Mouse (Mus musculus) neural tube, embryonic 11.5 days (tissue): ENCODE results near the gene Klhl21. TPM values are rescaled to one million over a fixed set of nuclear protein-coding genes. Genes with fewer than 3 reads are reported as not detected.

Experiments
- ATAC-seq: fragments of 200-750 bp; cut with Nextera tagmentation; 2 replicates; pipeline ENCODE4 v1.8.0; 2017; ENCODE audit warnings: moderate number of reproducible peaks, mild to moderate bottlenecking, moderate TSS enrichment, moderate library complexity; ENCODE audit not compliant: insufficient read depth, low FRiP score, low TSS enrichment
- DNase-seq: peaks from one replicate; pipeline ENCODE4 v3.0.0-alpha.2; 2015; ENCODE audit warnings: low spot score
- H3K27ac ChIP-seq: fragments of 300-500 bp; sonication (generic); 2 replicates; pipeline ENCODE4 v1.5.1; 2014; ENCODE audit warnings: low read depth, mild to moderate bottlenecking, low read length
- H3K27me3 ChIP-seq: fragments of 300-500 bp; sonication (generic); 2 replicates; pipeline ENCODE4 v1.6.1; 2014; ENCODE audit warnings: mild to moderate bottlenecking, low read length, mixed read lengths; ENCODE audit not compliant: control insufficient read depth, insufficient read depth
- H3K36me3 ChIP-seq: fragments of 300-500 bp; sonication (generic); 2 replicates; pipeline ENCODE4 v1.6.1; 2014; ENCODE audit warnings: mild to moderate bottlenecking, low read length, moderate library complexity, mixed read lengths; ENCODE audit not compliant: control insufficient read depth, insufficient read depth
- H3K4me1 ChIP-seq: fragments of 300-500 bp; sonication (generic); 2 replicates; pipeline ENCODE4 v1.6.1; 2014; ENCODE audit warnings: low read length, mixed read lengths; ENCODE audit not compliant: control insufficient read depth, insufficient read depth
- H3K4me2 ChIP-seq: fragments of 300-500 bp; sonication (generic); 2 replicates; pipeline ENCODE4 v1.6.1; 2014; ENCODE audit warnings: low read depth, mild to moderate bottlenecking, moderate library complexity
- H3K4me3 ChIP-seq: fragments of 300-500 bp; sonication (generic); 2 replicates; pipeline ENCODE4 v1.5.1; 2014; ENCODE audit warnings: low read depth, low read length
- H3K9ac ChIP-seq: fragments of 300-500 bp; sonication (generic); 2 replicates; pipeline ENCODE4 v1.6.1; 2014; ENCODE audit warnings: mild to moderate bottlenecking, low read length
- H3K9me3 ChIP-seq: fragments of 300-500 bp; sonication (generic); 2 replicates; pipeline ENCODE4 v1.6.1; 2016; ENCODE audit warnings: low read length; ENCODE audit not compliant: control insufficient read depth
- WGBS: fragments of 180-500 bp; shearing (Covaris S2); extraction: QIAGEN DNeasy Blood & Tissue Kit; methylation state at CpG from one replicate; pipeline ENCODE4 v1.1.7; 2014; 5-methylcytosine and 5-hydroxymethylcytosine counted together
- polyA plus RNA-seq: library from polyadenylated mRNA; unstranded; fragments of >200 nt; fragmentation: Nextera tagmentation; extraction: Ambion mirVana; gene quantifications from 2 replicates; pipeline ENCODE4 v1.2.1, GENCODE M21; 2014

The Klhl21 gene
- polyA plus RNA-seq, 1 experiment from 2014 or later, result 4.6 TPM

DNA sequence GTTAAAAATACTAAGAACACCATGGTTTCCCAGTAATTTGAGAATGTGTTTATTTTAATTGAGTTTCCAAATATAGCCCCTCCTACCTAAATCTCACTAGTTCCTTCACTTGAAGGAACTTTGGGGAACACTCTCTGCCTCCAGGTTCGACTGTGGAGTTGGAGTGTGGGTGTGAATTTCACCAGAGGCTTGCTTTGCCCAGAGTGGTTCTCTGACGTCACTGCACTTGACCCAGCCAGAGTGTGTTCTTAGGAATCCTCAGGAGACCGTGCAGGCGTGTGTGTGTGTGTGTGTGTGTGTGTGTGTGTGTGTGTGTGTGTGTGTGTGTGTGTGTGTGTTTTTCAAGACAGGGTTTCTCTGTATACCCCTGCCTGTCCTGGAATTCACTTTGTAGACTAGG, 7.7 kb upstream of the Klhl21 start:
- Histone ChIP-seq H3K4me2 (no peak overlapping the region), H3K27me3 (no peaks in the 10 kb centered on the region), H3K9ac (no peak overlapping the region), H3K27ac (no peak overlapping the region), H3K4me3 (no peak overlapping the region), H3K9me3 (no peaks in the 10 kb centered on the region), H3K36me3 (no peaks in the 10 kb centered on the region; the same call in 1 of the 2 replicates), H3K4me1 (0 out of 2 replicates have a peak, but pooled peaks cover 3% of the 10 kb centered on the region)
- DNase-seq (no peak), ATAC-seq (no peak)
- 68% methylated on average over 4 of the region's 4 CpGs for WGBS

DNA sequence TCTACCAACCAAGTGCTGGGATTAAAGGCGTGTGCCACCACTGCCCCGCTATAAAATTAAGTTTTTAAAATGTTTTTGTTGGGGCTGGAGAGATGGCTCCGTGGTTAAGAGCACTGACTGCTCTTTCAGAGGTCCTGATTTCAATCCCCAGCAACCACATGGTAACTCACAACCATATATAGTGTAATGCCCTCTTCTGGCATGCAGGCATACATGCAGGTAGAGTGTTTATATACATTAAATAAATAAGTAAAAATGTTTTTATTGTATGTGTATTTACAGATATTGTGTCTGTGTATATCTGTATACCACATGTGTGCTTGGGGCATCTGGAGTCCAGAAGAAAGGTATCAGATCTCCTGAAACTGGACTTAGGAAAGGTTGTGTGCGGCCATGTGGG, 7.3 kb upstream of the Klhl21 start:
- Histone ChIP-seq H3K27me3 (no peaks in the 10 kb centered on the region), H3K9me3 (no peaks in the 10 kb centered on the region), H3K4me2 (no peak overlapping the region), H3K4me1 (0 out of 2 replicates have a peak, but pooled peaks cover 3% of the 10 kb centered on the region), H3K36me3 (no peaks in the 10 kb centered on the region; the same call in 1 of the 2 replicates), H3K4me3 (no peak overlapping the region), H3K9ac (no peak overlapping the region), H3K27ac (no peak overlapping the region)
- no peak for DNase-seq
- 69% methylated on average over 4 of the region's 4 CpGs for WGBS
- ATAC-seq, result no peak

DNA sequence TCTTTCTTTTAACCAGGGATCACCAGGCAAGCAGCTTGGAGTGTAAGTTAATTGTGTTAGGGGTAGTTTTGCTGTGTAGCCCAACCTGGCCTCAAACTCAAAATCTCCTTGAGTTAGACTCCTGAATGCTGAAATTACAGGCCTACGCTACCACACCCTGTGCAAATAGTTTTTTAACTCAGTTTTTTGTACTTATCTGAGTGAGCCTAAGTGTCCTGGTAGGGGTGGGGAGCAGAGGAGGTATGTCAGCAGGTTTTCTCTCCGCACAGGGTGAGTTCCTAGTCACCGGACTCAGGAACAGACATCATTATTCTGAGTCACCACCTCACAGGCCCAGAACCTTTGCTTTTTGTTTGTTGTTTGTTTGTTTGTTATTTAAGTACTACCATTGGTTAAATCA, 6.5 kb upstream of the Klhl21 start:
- no peak overlapping the region for H3K4me2 ChIP-seq
- H3K27me3 ChIP-seq, result no peaks in the 10 kb centered on the region
- H3K4me1 ChIP-seq, result 0 out of 2 replicates have a peak, but pooled peaks cover under 1% of the 10 kb centered on the region
- H3K27ac ChIP-seq, result no peak overlapping the region
- no peak overlapping the region for H3K9ac ChIP-seq
- H3K9me3 ChIP-seq, result no peaks in the 10 kb centered on the region
- DNase-seq (no peak), ATAC-seq (no peak)
- H3K4me3 ChIP-seq, result no peak overlapping the region
- 91% methylated on average over 3 of the region's 3 CpGs for WGBS
- H3K36me3 ChIP-seq, result no peaks in the 10 kb centered on the region; the same call in 1 of the 2 replicates

DNA sequence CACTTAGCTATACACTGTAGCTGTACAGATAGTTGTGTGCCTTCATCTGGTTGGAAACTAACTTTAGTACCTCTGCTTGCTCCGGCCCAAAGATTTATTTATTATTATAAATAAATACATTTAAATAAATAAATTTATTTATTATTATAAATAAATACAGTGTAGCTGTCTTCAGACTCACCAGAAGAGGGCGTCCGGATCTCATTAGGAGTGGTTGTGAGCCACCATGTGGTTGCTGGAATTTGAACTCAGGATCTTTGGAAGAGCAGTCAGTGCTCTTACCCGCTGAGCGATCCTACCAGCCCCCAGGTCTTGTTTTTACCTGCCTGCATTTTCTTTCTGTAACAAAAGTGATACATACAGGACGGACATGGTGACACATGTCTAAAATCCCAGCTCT, 2.5 kb upstream of the Klhl21 start:
- DNase-seq (no peak), ATAC-seq (no peak)
- Histone ChIP-seq H3K4me1 (peaks cover 22% of the 10 kb centered on the region), H3K9ac (no peak overlapping the region), H3K36me3 (no peaks in the 10 kb centered on the region), H3K4me2 (no peak overlapping the region), H3K27ac (no peak overlapping the region), H3K27me3 (peaks cover 16% of the 10 kb centered on the region), H3K9me3 (no peaks in the 10 kb centered on the region), H3K4me3 (no peak overlapping the region)
- 82% methylated on average over 6 of the region's 6 CpGs for whole genome bisulfite sequencing

DNA sequence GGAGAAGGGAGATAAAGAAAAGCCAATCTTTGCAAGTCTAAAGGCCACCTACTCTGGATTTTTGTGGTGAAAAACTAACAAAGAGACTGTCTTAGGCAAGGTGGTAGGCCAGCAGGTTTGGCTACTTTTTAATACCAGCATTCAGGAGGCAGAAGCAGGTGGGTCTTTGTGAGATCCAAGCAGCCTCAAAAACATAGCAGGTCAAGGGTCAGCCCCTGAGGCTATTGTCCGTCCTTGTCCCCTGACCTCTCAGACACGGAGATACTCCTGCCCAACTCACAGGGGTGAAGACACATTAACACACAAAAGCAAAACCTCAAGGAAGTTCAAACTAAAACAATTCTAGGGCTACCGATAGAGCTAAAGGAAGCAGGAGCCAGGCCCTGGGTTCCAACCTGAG, 1.8 kb upstream of the Klhl21 start:
- DNase-seq, result no peak
- no peak overlapping the region for H3K9ac ChIP-seq
- no peaks in the 10 kb centered on the region for H3K36me3 ChIP-seq
- H3K4me3 ChIP-seq, result no peak overlapping the region
- H3K9me3 ChIP-seq, result no peaks in the 10 kb centered on the region
- 16% methylated on average over 3 of the region's 3 CpGs for WGBS
- peaks cover 16% of the 10 kb centered on the region for H3K27me3 ChIP-seq
- no peak overlapping the region for H3K27ac ChIP-seq
- no peak for ATAC-seq
- H3K4me2 ChIP-seq, result no peak overlapping the region
- H3K4me1 ChIP-seq, result peaks cover 22% of the 10 kb centered on the region

DNA sequence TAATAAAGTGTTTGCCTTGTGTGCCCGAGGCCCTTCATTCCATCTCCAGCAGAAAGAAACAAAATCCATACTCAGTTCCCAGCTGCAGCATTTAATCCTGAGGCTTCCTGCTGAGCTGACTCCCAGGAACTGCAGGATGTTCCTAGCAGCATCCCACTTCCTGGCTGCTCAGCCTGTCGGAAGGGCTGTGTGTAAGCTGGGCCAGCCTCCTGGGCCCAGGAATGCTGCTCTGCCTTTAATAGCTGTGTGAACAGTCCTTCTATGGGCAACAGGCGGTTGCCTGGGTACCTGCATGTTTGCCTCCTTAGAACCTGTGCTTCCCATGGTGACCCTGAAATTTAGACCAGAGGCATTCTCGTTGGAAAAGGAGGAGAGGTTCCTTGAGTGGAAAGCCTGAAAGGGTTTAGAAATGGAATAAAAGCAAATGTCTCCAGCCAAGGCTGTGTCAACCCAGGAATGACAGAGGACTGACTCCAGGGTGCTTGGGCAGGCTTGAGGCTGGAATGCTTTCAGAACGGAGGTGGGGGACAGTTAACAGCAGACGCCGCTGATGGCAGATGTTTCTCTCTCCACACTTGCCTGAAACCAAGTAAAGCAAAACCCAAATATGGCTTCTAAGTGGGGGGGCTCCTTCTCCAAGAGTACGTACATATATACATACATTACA, 989 bp upstream of the Klhl21 start:
- 8% methylated on average over 8 of the region's 8 CpGs for WGBS
- H3K4me3 ChIP-seq, result peak overlapping the region; percentile 72
- no peak for ATAC-seq
- no peak overlapping the region for H3K9ac ChIP-seq
- H3K27ac ChIP-seq, result no peak overlapping the region
- H3K4me2 ChIP-seq, result peak overlapping the region; percentile 100
- H3K36me3 ChIP-seq, result no peaks in the 10 kb centered on the region
- peaks cover 22% of the 10 kb centered on the region for H3K4me1 ChIP-seq
- no peak for DNase-seq
- H3K9me3 ChIP-seq, result no peaks in the 10 kb centered on the region
- H3K27me3 ChIP-seq, result peaks cover 16% of the 10 kb centered on the region

DNA sequence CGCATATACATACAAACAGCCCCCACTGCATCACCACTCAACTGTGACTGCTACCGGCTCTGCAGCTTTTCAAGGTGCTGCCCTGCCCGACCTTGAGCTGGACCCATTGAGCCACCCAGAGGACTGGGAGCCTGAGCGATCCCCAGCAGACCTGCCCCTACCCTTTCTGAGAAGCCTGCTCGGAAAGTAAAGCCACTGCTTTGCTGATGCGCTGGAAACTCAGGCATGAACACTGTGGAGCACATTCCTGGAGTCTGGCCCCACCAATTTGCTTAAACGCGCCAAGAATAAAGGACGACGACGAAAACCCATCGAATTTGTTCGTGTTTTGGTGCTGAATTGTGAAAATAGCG, 479 bp upstream of the Klhl21 start:
- Histone ChIP-seq H3K9ac (no peak overlapping the region), H3K9me3 (no peaks in the 10 kb centered on the region), H3K27me3 (peaks cover 16% of the 10 kb centered on the region), H3K4me1 (peaks cover 22% of the 10 kb centered on the region), H3K27ac (no peak overlapping the region), H3K4me2 (peak overlapping the region; percentile 100), H3K4me3 (peak overlapping the region; percentile 72), H3K36me3 (no peaks in the 10 kb centered on the region)
- ATAC-seq (no peak), DNase-seq (no peak)
- 1% methylated on average over 14 of the region's 14 CpGs for WGBS

DNA sequence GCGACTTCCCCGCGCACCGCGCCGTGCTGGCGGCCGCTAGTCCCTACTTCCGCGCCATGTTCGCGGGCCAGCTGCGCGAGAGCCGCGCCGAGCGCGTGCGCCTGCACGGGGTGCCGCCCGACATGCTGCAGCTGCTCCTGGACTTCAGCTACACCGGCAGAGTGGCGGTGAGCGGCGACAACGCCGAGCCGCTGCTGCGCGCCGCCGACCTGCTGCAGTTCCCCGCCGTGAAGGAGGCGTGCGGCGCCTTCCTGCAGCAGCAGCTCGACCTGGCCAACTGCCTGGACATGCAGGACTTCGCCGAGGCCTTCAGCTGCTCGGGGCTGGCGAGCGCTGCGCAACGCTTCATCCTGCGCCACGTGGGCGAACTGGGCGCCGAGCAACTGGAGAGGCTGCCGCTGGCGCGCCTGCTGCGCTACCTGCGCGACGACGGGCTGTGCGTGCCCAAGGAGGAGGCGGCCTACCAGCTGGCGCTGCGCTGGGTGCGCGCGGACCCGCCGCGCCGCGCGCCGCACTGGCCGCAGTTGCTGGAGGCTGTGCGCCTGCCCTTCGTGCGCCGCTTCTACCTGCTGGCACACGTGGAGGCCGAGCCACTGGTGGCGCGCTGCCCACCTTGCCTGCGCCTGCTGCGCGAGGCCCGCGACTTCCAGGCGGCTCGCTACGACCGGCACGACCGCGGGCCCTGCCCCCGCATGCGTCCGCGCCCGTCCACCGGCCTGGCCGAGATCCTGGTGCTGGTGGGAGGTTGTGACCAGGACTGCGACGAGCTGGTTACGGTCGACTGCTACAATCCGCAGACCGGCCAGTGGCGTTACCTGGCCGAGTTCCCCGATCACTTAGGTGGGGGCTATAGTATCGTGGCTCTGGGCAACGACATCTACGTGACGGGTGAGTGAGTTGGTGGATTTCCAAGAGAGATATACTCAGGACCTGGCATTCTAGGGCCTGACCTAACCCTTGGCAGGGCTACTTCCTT, 761 bp downstream of the Klhl21 start:
- peaks cover 16% of the 10 kb centered on the region for H3K27me3 ChIP-seq
- H3K4me1 ChIP-seq, result peaks cover 22% of the 10 kb centered on the region
- H3K27ac ChIP-seq, result peak overlapping the region; percentile 49; the same call in 1 of the 2 replicates
- peak overlapping the region; percentile 100 for H3K4me2 ChIP-seq
- H3K9ac ChIP-seq, result peak overlapping the region; percentile 63
- H3K9me3 ChIP-seq, result no peaks in the 10 kb centered on the region
- ATAC-seq (peak; percentile 60), DNase-seq (peak; percentile 53)
- H3K36me3 ChIP-seq, result peaks cover 4% of the 10 kb centered on the region
- WGBS, result under 1% methylated on average over 115 of the region's 115 CpGs
- peak overlapping the region; percentile 72 for H3K4me3 ChIP-seq
